Mouse (Mus musculus) myocyte (in vitro differentiated cells): ENCODE measurements around the gene Gtpbp3.

Experiments
- MAX ChIP-seq: IDR thresholded peaks from one replicate; pipeline ENCODE4 v1.6.1; 2011; ENCODE audit warnings: low read depth, mild to moderate bottlenecking, control low read depth
- MYOD1 ChIP-seq, 3 experiments: IDR thresholded peaks; one replicate each; pipeline ENCODE4 v1.6.1; 2011; ENCODE audit warnings: control low read depth in 2 of 3, low read depth in 2 of 3, mild to moderate bottlenecking in 2 of 3, moderate library complexity in 1 of 3; ENCODE audit not compliant: insufficient read length in 2 of 3, control insufficient read depth in 1 of 3
- POLR2A ChIP-seq: IDR thresholded peaks from one replicate; pipeline ENCODE4 v1.6.1; 2011; ENCODE audit warnings: low read depth, mild to moderate bottlenecking, control low read depth, moderate library complexity; ENCODE audit not compliant: insufficient read length
- POLR2AphosphoS2 ChIP-seq: IDR thresholded peaks from one replicate; pipeline ENCODE4 v1.6.1; 2011; ENCODE audit warnings: low read depth, control low read depth; ENCODE audit not compliant: insufficient read length
- TCF3 ChIP-seq: IDR thresholded peaks from one replicate; pipeline ENCODE4 v1.6.1; 2011; ENCODE audit warnings: low read depth, control low read depth; ENCODE audit not compliant: insufficient read length

DNA sequence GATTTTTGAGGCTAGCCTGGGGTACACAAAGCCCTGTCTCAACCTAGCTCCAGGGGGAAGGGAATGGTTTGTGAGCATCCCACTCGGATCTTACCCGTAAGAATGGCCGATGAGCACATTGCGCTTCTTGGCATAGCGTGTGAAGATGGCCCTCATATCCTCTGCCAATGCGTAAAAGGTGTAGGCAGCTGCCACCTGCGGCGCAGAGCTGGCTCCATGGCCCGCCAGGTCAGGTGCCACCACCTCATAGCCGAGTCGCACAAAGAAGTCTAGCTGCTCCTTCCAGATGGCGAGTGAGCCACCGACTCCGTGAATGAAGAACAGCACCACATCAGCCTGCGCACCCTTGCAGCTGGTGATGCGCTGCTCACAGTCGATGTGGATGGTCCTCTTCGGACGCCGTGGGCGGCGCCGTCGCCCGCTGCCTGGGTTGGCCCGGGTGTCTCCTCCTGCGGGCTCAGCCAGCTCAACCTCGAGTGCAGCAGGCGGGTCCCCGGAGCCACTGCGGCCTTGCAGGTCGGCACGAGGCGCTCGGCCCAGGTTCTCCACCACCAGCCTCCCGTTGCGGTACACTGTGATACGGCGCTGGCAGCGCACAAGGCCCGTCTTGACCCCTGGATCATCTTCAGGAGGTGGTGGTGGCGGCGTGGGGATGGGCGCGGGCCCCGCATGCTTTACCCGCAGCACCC, 26.6 kb upstream of the Gtpbp3 start:
- no peak for TF ChIP-seq POLR2A
- TF ChIP-seq TCF3: no peak
- TF ChIP-seq MAX: no peak
- TF ChIP-seq POLR2AphosphoS2: no peak
- TF ChIP-seq MYOD1 (IDR thresholded peaks at IDR 0.05; ENCODE audit: control insufficient read depth in 1 of 3, insufficient read length in 2 of 3, low read depth in 2 of 3): no peak
